Mouse (Mus musculus) forebrain, postnatal 0 days (tissue): ENCODE measurements at regions not wholly inside any gene's neighbourhood (a gene's known extent, or its start where the extent isn't known, plus 50 kb on each side); places are given as distances from the start of the nearest gene placed in this dataset.

Source experiments
- ATAC-seq: fragments of 200-750 bp; cut with Nextera tagmentation; 2 replicates; pipeline ENCODE4 v1.8.0; 2017; ENCODE audit warnings: mild to moderate bottlenecking, moderate library complexity
- DNase-seq: peaks from one replicate; pipeline ENCODE4 v3.0.0-alpha.2; 2015
- H3K27ac ChIP-seq: fragments of 300-500 bp; sonication (generic); 2 replicates; pipeline ENCODE4 v1.5.1; 2014; ENCODE audit warnings: low read depth, mild to moderate bottlenecking, antibody characterized with exemption, low read length, moderate library complexity, mixed read lengths
- H3K27me3 ChIP-seq: fragments of 300-500 bp; sonication (generic); 2 replicates; pipeline ENCODE4 v1.6.1; 2014; ENCODE audit warnings: mild to moderate bottlenecking, low read length, mixed read lengths; ENCODE audit not compliant: insufficient read depth
- H3K36me3 ChIP-seq: fragments of 300-500 bp; sonication (generic); 2 replicates; pipeline ENCODE4 v1.6.1; 2014; ENCODE audit warnings: mild to moderate bottlenecking, moderate library complexity; ENCODE audit not compliant: insufficient read depth
- H3K4me1 ChIP-seq: fragments of 300-500 bp; sonication (generic); 2 replicates; pipeline ENCODE4 v1.6.1; 2014; ENCODE audit warnings: antibody characterized with exemption; ENCODE audit not compliant: insufficient read depth
- H3K4me2 ChIP-seq: fragments of 300-500 bp; sonication (generic); 2 replicates; pipeline ENCODE4 v1.6.1; 2014; ENCODE audit warnings: low read depth, mild to moderate bottlenecking, moderate library complexity
- H3K4me3 ChIP-seq: fragments of 300-500 bp; sonication (generic); 2 replicates; pipeline ENCODE4 v1.5.1; 2014; ENCODE audit warnings: low read depth, low read length, mixed read lengths
- H3K9ac ChIP-seq: fragments of 300-500 bp; sonication (generic); 2 replicates; pipeline ENCODE4 v1.6.1; 2014; ENCODE audit warnings: mild to moderate bottlenecking
- H3K9me3 ChIP-seq: fragments of 300-500 bp; sonication (generic); 2 replicates; pipeline ENCODE4 v1.6.1; 2016; ENCODE audit warnings: low read length
- CTCF ChIP-seq: sonication (generic); IDR thresholded peaks from 2 replicates; pipeline ENCODE4 v1.5.1; 2016; ENCODE audit warnings: antibody characterized with exemption, control low read depth, low read depth
- WGBS: fragments of 180-500 bp; shearing (Covaris S2); extraction: QIAGEN DNeasy Blood & Tissue Kit; methylation state at CpG from one replicate; pipeline ENCODE4 v1.1.7; 2014; 5-methylcytosine and 5-hydroxymethylcytosine counted together

- Histone ChIP-seq H3K9ac (no peak overlapping the region), H3K27me3 (no peaks in the 10 kb centered on the region), H3K36me3 (no peaks in the 10 kb centered on the region), H3K4me3 (no peak overlapping the region), H3K27ac (peak overlapping the region; percentile 59), H3K4me1 (peaks cover 15% of the 10 kb centered on the region; the same call in 1 of the 2 replicates), H3K9me3 (no peaks in the 10 kb centered on the region), H3K4me2 (peak overlapping the region; percentile 10; the same call in 1 of the 2 replicates)
- DNase-seq (peak; percentile 89), ATAC-seq (peak; percentile 94)
- no peak for TF ChIP-seq CTCF
- 20% methylated on average over 5 of the region's 5 CpGs for WGBS
Measured at GRCm38 (mm10) chr6:135559501-135559907, 197.2 kb downstream of the Emp1 start.

- DNase-seq = peak; percentile 22
- H3K4me1 ChIP-seq = peaks cover 15% of the 10 kb centered on the region; the same call in 1 of the 2 replicates
- no peak overlapping the region for H3K4me3 ChIP-seq
- H3K9ac ChIP-seq = no peak overlapping the region
- H3K36me3 ChIP-seq = no peaks in the 10 kb centered on the region
- ATAC-seq = no peak
- no peak overlapping the region for H3K4me2 ChIP-seq
- no peaks in the 10 kb centered on the region for H3K27me3 ChIP-seq
- no peaks in the 10 kb centered on the region for H3K9me3 ChIP-seq
- WGBS = 60% methylated on average over 2 of the region's 2 CpGs
- no peak overlapping the region for H3K27ac ChIP-seq
- TF ChIP-seq CTCF = no peak
Measured at GRCm38 (mm10) chr6:135562267-135562666, 199.9 kb downstream of the Emp1 start.

GRCm38 (mm10) chr6:135563766-135564165 lies 201.4 kb downstream of the Emp1 start:
- Histone ChIP-seq H3K4me1 (peaks cover 14% of the 10 kb centered on the region; the same call in 1 of the 2 replicates), H3K4me2 (no peak overlapping the region), H3K27ac (no peak overlapping the region), H3K4me3 (no peak overlapping the region), H3K9me3 (no peaks in the 10 kb centered on the region), H3K36me3 (no peaks in the 10 kb centered on the region), H3K9ac (no peak overlapping the region), H3K27me3 (no peaks in the 10 kb centered on the region)
- TF ChIP-seq CTCF = no peak
- DNase-seq = no peak
- ATAC-seq = no peak

GRCm38 (mm10) chr6:135569086-135569485 lies 206.7 kb downstream of the Emp1 start:
- DNase-seq = no peak
- no peaks in the 10 kb centered on the region for H3K36me3 ChIP-seq
- no peak for ATAC-seq
- H3K27ac ChIP-seq = no peak overlapping the region
- H3K4me3 ChIP-seq = no peak overlapping the region
- no peaks in the 10 kb centered on the region for H3K4me1 ChIP-seq
- no peaks in the 10 kb centered on the region for H3K27me3 ChIP-seq
- H3K9ac ChIP-seq = no peak overlapping the region
- H3K4me2 ChIP-seq = no peak overlapping the region
- 58% methylated on average over 1 of the region's 1 CpGs for WGBS
- TF ChIP-seq CTCF = no peak
- H3K9me3 ChIP-seq = no peaks in the 10 kb centered on the region

- Histone ChIP-seq H3K4me1 (peaks cover 7% of the 10 kb centered on the region; the same call in 1 of the 2 replicates), H3K27me3 (no peaks in the 10 kb centered on the region), H3K27ac (no peak overlapping the region), H3K36me3 (no peaks in the 10 kb centered on the region), H3K9me3 (no peaks in the 10 kb centered on the region), H3K4me3 (no peak overlapping the region), H3K9ac (no peak overlapping the region), H3K4me2 (no peak overlapping the region)
- ATAC-seq (no peak), DNase-seq (no peak)
- 76% methylated on average over 2 of the region's 2 CpGs for WGBS
- no peak for TF ChIP-seq CTCF
Measured at GRCm38 (mm10) chr6:135575294-135575693, 212.9 kb downstream of the Emp1 start.

- H3K4me3 ChIP-seq = no peak overlapping the region
- H3K36me3 ChIP-seq = no peaks in the 10 kb centered on the region
- peaks cover 7% of the 10 kb centered on the region; the same call in 1 of the 2 replicates for H3K4me1 ChIP-seq
- 47% methylated on average over 8 of the region's 8 CpGs for WGBS
- TF ChIP-seq CTCF = no peak
- no peaks in the 10 kb centered on the region for H3K9me3 ChIP-seq
- H3K4me2 ChIP-seq = no peak overlapping the region
- DNase-seq (no peak), ATAC-seq (no peak)
- no peak overlapping the region for H3K27ac ChIP-seq
- no peak overlapping the region for H3K9ac ChIP-seq
- no peaks in the 10 kb centered on the region for H3K27me3 ChIP-seq
Measured at GRCm38 (mm10) chr6:135578728-135579127, 216.4 kb downstream of the Emp1 start.

- no peak for TF ChIP-seq CTCF
- Histone ChIP-seq H3K4me3 (no peak overlapping the region), H3K27me3 (no peaks in the 10 kb centered on the region), H3K9me3 (no peaks in the 10 kb centered on the region), H3K9ac (no peak overlapping the region), H3K27ac (no peak overlapping the region), H3K4me1 (peaks cover 7% of the 10 kb centered on the region; the same call in 1 of the 2 replicates), H3K4me2 (no peak overlapping the region), H3K36me3 (no peaks in the 10 kb centered on the region)
- DNase-seq (peak; percentile 61), ATAC-seq (no peak; the same call in 1 of the 2 replicates)
- 45% methylated on average over 2 of the region's 2 CpGs for WGBS
Measured at GRCm38 (mm10) chr6:135582567-135582966, 220.2 kb downstream of the Emp1 start.
